Mouse (Mus musculus) spleen, adult 2 months (tissue): ENCODE measurements around the gene Olfr844. TPM values are rescaled to one million over a fixed set of nuclear protein-coding genes. Genes with fewer than 3 reads are reported as not detected.

Source experiments
- DNase-seq, 2 experiments: peaks; one replicate each; pipeline versions ENCODE4 v3.0.0 to v3.0.0-alpha.2; 2012 to 2021; ENCODE audit warnings: low spot score in 2 of 2, low read depth in 1 of 2
- H3K27ac ChIP-seq: fragments of 200-500 bp; 2 replicates; pipeline ENCODE4 v1.5.1; 2012; ENCODE audit warnings: low read length, inconsistent platforms; ENCODE audit not compliant: insufficient read depth
- H3K27me3 ChIP-seq: fragments of 200-500 bp; 2 replicates; pipeline ENCODE4 v1.6.1; 2012; ENCODE audit warnings: mild to moderate bottlenecking, moderate library complexity, low read length, inconsistent platforms; ENCODE audit not compliant: control insufficient read depth, insufficient read depth
- H3K36me3 ChIP-seq: fragments of 200-500 bp; 2 replicates; pipeline ENCODE4 v1.6.1; 2012; ENCODE audit warnings: mild to moderate bottlenecking, low read length, inconsistent platforms; ENCODE audit not compliant: control insufficient read depth, insufficient read depth
- H3K4me1 ChIP-seq: fragments of 200-500 bp; 2 replicates; pipeline ENCODE4 v1.6.1; 2011; ENCODE audit warnings: inconsistent platforms; ENCODE audit not compliant: control insufficient read depth, insufficient read depth, insufficient read length
- H3K4me3 ChIP-seq: fragments of 200-500 bp; 2 replicates; pipeline ENCODE4 v1.5.1; 2011; ENCODE audit warnings: mild to moderate bottlenecking, inconsistent platforms; ENCODE audit not compliant: insufficient read depth, insufficient read length; ENCODE audit errors: extremely low read depth
- CTCF ChIP-seq: fragments of 200-500 bp; IDR thresholded peaks from 2 replicates; pipeline ENCODE4 v1.5.1; 2011; ENCODE audit warnings: mild to moderate bottlenecking, inconsistent platforms; ENCODE audit not compliant: insufficient read depth, insufficient read length, insufficient replicate concordance; ENCODE audit errors: extremely low read depth
- POLR2A ChIP-seq: fragments of 200-500 bp; IDR thresholded peaks from 2 replicates; pipeline ENCODE4 v1.6.1; 2011; ENCODE audit warnings: low read depth, low read length, inconsistent platforms
- WGBS: fragments of 180-500 bp; shearing (Covaris S2); methylation state at CpG from one replicate; pipeline ENCODE4 v1.1.7; 2018; 5-methylcytosine and 5-hydroxymethylcytosine counted together
- polyA plus RNA-seq: library from polyadenylated mRNA; depleted of rRNA; stranded (reverse); fragments of >200 nt; gene quantifications from 2 replicates; pipeline ENCODE4 v1.2.3, GENCODE M21; 2012; rRNA removed

The Olfr844 gene
- not detected in 2 replicates for polyA plus RNA-seq

DNA sequence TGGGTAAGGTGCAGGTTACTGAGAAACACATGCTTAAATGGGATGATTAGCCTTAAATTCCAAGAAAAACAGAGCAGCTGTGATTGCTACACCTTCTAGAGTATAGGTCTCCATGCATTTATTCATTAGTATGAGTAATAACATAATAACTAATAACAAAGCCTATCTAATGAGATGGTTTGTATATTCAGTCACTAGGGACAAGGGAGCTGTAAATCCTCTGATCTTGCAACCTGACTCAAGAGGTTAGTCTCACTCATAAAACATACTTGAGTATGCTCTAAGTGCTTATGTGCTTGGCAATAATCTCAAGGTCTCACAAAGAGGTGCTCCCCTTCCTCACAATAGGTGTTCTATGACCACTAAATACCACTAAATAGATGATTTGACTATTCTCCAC is at the start of gene Olfr844:
Olfr844 (plus strand) TSS at position 301 of the 400 bp plus-strand sequence.
- Histone ChIP-seq H3K4me1 (no peaks in the 10 kb centered on the region), H3K4me3 (no peak within 1 kb of the TSS), H3K36me3 (no peaks in the 10 kb centered on the region), H3K27ac (no peak within 1 kb of the TSS), H3K27me3 (no peaks in the 10 kb centered on the region)
- no peak for TF ChIP-seq POLR2A
- no peak for TF ChIP-seq CTCF
- no peak for DNase-seq

DNA sequence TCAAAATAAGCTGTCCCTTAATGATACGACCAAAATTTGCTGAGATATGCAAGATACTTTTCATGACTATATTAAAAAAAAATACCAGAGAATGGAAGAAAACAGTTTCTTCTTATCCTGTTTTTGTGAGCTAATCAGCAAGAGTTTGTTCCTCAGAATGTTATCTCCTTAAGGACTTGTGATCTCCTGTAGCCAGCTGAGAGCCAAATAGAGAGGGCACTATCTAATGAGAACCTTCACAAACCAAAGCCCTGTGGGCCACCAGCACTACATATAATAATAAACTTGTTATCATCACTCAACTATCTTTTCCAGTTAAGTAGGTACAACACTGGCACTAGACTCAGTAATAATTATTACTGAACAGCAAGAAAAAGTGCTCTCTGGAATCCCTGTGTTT is 20.0 kb downstream of the Olfr844 start, which contains the start of gene Olfr845:
Olfr845 (plus strand) TSS at position 301 of the 400 bp plus-strand sequence.
- Histone ChIP-seq H3K36me3 (no peaks in the 10 kb centered on the region), H3K4me3 (no peak within 1 kb of the TSS), H3K27me3 (no peaks in the 10 kb centered on the region), H3K27ac (no peak within 1 kb of the TSS), H3K4me1 (no peaks in the 10 kb centered on the region)
- WGBS, result 68% methylated on average over 1 of the region's 1 CpGs
- no peak for TF ChIP-seq CTCF
- no peak for DNase-seq

DNA sequence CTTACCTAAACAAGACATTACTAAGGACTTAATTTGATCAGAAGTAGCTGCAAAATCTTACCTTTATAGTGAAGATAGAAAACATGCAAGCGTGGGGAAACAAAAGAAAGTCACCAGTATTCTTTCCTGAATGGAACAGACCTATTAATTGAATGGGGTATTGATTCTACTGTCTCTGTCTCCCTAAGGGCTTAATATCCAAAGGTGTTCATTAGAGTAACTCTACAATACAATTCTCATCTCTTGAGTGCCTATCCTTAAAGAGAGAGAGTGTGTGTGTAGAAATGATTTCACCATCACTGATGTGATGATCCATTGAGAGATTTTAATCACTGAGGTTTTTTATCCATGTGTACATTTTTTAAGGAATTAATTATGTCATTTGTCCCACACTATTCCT is 47.8 kb downstream of the Olfr844 start, which contains the start of gene Olfr846:
Olfr846 (minus strand) TSS at position 101 of the 400 bp plus-strand sequence.
- H3K27me3 ChIP-seq, result no peaks in the 10 kb centered on the region
- no peak for DNase-seq
- no peaks in the 10 kb centered on the region for H3K4me1 ChIP-seq
- TF ChIP-seq CTCF (no peak), POLR2A (no peak)
- 50% methylated on average over 1 of the region's 1 CpGs for WGBS
- H3K27ac ChIP-seq, result no peak within 1 kb of the TSS
- H3K4me3 ChIP-seq, result no peak within 1 kb of the TSS
- no peaks in the 10 kb centered on the region for H3K36me3 ChIP-seq

Other genes with a start within 250 kb of the Olfr844 start
- not detected in 2 replicates for gene Olfr836, start 196.0 kb upstream of the Olfr844 start, polyA plus RNA-seq
- gene Olfr837, start 180.0 kb upstream of the Olfr844 start, polyA plus RNA-seq, result not detected in 2 replicates
- gene Olfr839-ps1, start 139.0 kb upstream of the Olfr844 start, polyA plus RNA-seq, result not detected in 2 replicates
- not detected in 2 replicates for gene Olfr843, start 64.4 kb upstream of the Olfr844 start, polyA plus RNA-seq
- not detected in 2 replicates for gene Olfr845, start 20.1 kb downstream of the Olfr844 start, polyA plus RNA-seq
- gene Olfr846, start 47.7 kb downstream of the Olfr844 start, polyA plus RNA-seq, result not detected in 2 replicates
- not detected in 2 replicates for gene Olfr847, start 62.3 kb downstream of the Olfr844 start, polyA plus RNA-seq
- gene Olfr849, start 123.9 kb downstream of the Olfr844 start, polyA plus RNA-seq, result not detected in 2 replicates
- not detected in 2 replicates for gene Olfr850, start 161.9 kb downstream of the Olfr844 start, polyA plus RNA-seq
- gene Olfr851, start 176.9 kb downstream of the Olfr844 start, polyA plus RNA-seq, result not detected in 2 replicates
- not detected in 2 replicates for gene Olfr853, start 224.7 kb downstream of the Olfr844 start, polyA plus RNA-seq